Mouse (Mus musculus): ENCODE measurements around the gene Msrb3.

DNA sequence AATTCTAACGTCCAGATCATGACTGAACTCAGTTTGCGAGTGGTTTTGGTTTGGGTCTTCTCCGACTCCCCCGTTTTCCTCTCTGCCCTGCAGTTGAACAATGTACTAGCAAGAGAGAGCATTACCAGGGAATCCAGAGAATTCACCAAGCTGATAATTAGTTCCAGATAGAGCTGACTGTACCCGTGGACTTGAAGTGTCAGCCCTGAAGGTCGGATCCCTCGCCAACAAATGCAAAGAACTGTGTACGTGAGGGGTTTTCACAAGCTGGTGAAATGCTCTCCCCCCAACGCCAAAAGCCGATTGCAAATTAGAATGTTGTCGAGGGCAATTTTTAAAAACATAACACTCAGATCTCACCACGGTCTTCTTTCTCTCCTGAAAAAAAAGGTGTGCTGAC is 24.6 kb downstream of the Msrb3 start:
- TF ChIP-seq ELF1 (IDR thresholded peaks at IDR 0.05; ENCODE audit: low read depth, low read length) (no peak), BHLHE40 (IDR thresholded peaks at IDR 0.05; ENCODE audit: borderline replicate concordance, low read depth, low read length) (no peak), KAT2A (conservative IDR thresholded peaks at IDR 0.05; ENCODE audit: low read depth, low read length) (no peak), E2F4 (IDR thresholded peaks at IDR 0.05; ENCODE audit: borderline replicate concordance, low read depth, low read length) (no peak), RCOR1 (IDR thresholded peaks at IDR 0.05; ENCODE audit: low read depth, low read length) (no peak), RAD21 (IDR thresholded peaks at IDR 0.05; ENCODE audit: low read depth, low read length) (no peak), CTCF (IDR thresholded peaks at IDR 0.05 in 2 of 3, conservative IDR thresholded peaks at IDR 0.05 in 1 of 3; ENCODE audit: control insufficient read depth in 1 of 3, insufficient read depth in 1 of 3, low read depth in 2 of 3, low read length in 3 of 3, poor library complexity in 1 of 3, severe bottlenecking in 1 of 3) (no peak), POLR2A (IDR thresholded peaks at IDR 0.05; ENCODE audit: control insufficient read depth in 1 of 2, insufficient read depth in 1 of 2, low read depth in 1 of 2, low read length in 2 of 2, poor library complexity in 1 of 2) (no peak), TAL1 (IDR thresholded peaks at IDR 0.05; ENCODE audit: low read length) (no peak), USF1 (IDR thresholded peaks at IDR 0.05; ENCODE audit: low read depth, low read length) (no peak), MAZ (IDR thresholded peaks at IDR 0.05; ENCODE audit: low read depth, low read length) (no peak), GATA1 (IDR thresholded peaks at IDR 0.05; ENCODE audit: low read depth, low read length) (no peak)

Measured in MEL (cell line).